Mouse (Mus musculus) heart, postnatal 0 days (tissue): ENCODE results near the gene Rexo1. TPM values are rescaled to one million over a fixed set of nuclear protein-coding genes. Genes with fewer than 3 reads are reported as not detected.

ENCODE experiments used
- ATAC-seq: fragments of 200-750 bp; cut with Nextera tagmentation; 2 replicates; pipeline ENCODE4 v1.8.0; 2017; ENCODE audit warnings: low read depth, moderate number of reproducible peaks, moderate library complexity; ENCODE audit not compliant: insufficient read depth
- DNase-seq: peaks from one replicate; pipeline ENCODE4 v3.0.0-alpha.2; 2016; ENCODE audit warnings: low spot score
- H3K27ac ChIP-seq: fragments of 300-500 bp; sonication (generic); 2 replicates; pipeline ENCODE4 v1.5.1; 2014; ENCODE audit warnings: low read depth, mild to moderate bottlenecking
- H3K27me3 ChIP-seq: fragments of 300-500 bp; sonication (generic); 2 replicates; pipeline ENCODE4 v1.6.1; 2014; ENCODE audit warnings: low read length, mixed read lengths; ENCODE audit not compliant: control insufficient read depth, insufficient read depth
- H3K36me3 ChIP-seq: fragments of 300-500 bp; sonication (generic); replicated peaks from 2 replicates; pipeline ENCODE4 v1.6.1; 2014; ENCODE audit warnings: low read length, mixed read lengths; ENCODE audit not compliant: control insufficient read depth, insufficient read depth
- H3K4me1 ChIP-seq: fragments of 300-500 bp; sonication (generic); 2 replicates; pipeline ENCODE4 v1.6.1; 2014; ENCODE audit warnings: antibody characterized with exemption; ENCODE audit not compliant: control insufficient read depth, insufficient read depth
- H3K4me2 ChIP-seq: fragments of 300-500 bp; sonication (generic); 2 replicates; pipeline ENCODE4 v1.6.1; 2014; ENCODE audit warnings: low read depth, mild to moderate bottlenecking, low read length, moderate library complexity
- H3K4me3 ChIP-seq: fragments of 300-500 bp; sonication (generic); 2 replicates; pipeline ENCODE4 v1.5.1; 2014; ENCODE audit warnings: low read depth, low read length
- H3K9ac ChIP-seq: fragments of 300-500 bp; sonication (generic); replicated peaks from 2 replicates; pipeline ENCODE4 v1.6.1; 2014; ENCODE audit warnings: low read depth, low read length, mixed read lengths
- H3K9me3 ChIP-seq: fragments of 300-500 bp; sonication (generic); replicated peaks from 2 replicates; pipeline ENCODE4 v1.6.1; 2016; ENCODE audit warnings: low read length; ENCODE audit not compliant: control insufficient read depth
- CTCF ChIP-seq: IDR thresholded peaks from 2 replicates; pipeline ENCODE4 v1.5.1; 2016; ENCODE audit warnings: antibody characterized with exemption, control low read depth, low read depth
- EP300 ChIP-seq: IDR thresholded peaks from 2 replicates; pipeline ENCODE4 v1.6.1; 2016; ENCODE audit warnings: antibody characterized with exemption, low read depth
- WGBS: fragments of 180-500 bp; shearing (Covaris S2); extraction: QIAGEN DNeasy Blood & Tissue Kit; methylation state at CpG from one replicate; pipeline ENCODE4 v1.1.7; 2014; 5-methylcytosine and 5-hydroxymethylcytosine counted together
- polyA plus RNA-seq: library from polyadenylated mRNA; unstranded; fragments of >200 nt; fragmentation: Nextera tagmentation; extraction: Ambion mirVana; gene quantifications from 2 replicates; pipeline ENCODE4 v1.2.1, GENCODE M21; 2015
- total RNA-seq: library from RNA; depleted of rRNA; stranded (reverse); fragments of >200 nt; gene quantifications from 2 replicates; pipeline ENCODE4 v1.2.3, GENCODE M21; 2014; ENCODE audit warnings: low replicate concordance; rRNA removed

Gene Rexo1
- total RNA-seq = 13.1 and 17.6 TPM in 2 replicates
- polyA plus RNA-seq = 7.6 TPM in 2 replicates

DNA sequence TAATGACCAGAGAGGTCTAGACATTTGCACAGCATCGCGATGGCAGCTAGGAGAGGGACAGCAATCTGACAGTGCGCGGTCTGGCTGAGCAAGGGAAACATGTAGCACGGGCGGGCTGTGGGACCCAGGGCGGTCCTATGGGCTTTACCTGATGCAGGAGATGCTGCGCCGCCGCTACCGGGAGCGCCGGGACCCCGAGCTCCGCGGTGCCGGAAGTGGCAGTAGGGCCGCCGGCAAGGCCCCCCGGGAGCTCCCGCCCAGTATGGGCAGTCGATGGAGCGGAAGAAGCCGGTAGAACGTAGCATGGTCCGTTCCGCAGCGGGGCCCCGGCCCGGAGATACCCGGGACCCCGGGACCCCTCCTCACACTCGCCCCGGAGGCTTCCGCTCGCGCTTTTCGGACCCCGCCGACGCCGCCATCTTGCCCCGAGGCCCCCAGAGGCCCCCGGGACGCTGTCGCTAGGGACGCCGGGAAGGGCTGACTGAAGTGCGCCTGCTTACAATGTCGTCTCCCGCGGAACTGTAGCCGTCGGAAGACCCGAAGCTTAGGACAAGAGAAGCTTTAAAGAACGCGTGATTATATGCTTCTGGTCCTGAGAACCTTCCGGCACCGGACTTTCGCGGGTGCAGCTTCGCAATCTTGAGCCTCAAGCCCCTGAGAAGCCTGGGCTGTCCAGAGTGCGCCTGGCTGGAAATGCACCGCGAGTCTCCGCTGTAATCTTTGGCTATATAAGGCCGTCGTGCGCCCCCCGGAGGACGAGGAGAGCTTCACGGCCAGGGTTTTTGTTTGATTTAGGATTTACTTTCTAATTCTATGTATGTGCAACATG is at the start of gene Rexo1:
Rexo1 (minus strand) TSS at position 445 of the 829 bp plus-strand sequence.
- H3K27ac ChIP-seq = peak within 1 kb of the TSS; percentile 89
- H3K4me3 ChIP-seq = peak within 1 kb of the TSS; percentile 93
- TF ChIP-seq CTCF (peak; percentile 77), EP300 (peak; percentile 91)
- no peaks in the 10 kb centered on the region for H3K27me3 ChIP-seq
- peaks cover 14% of the 10 kb centered on the region; the same call in 1 of the 2 replicates for H3K4me1 ChIP-seq
- DNase-seq = peak; percentile 93
- H3K36me3 ChIP-seq = no peaks in the 10 kb centered on the region
- no peaks in the 10 kb centered on the region for H3K9me3 ChIP-seq
- peak within 1 kb of the TSS; percentile 94 for H3K9ac ChIP-seq
- H3K4me2 ChIP-seq = peak within 1 kb of the TSS; percentile 79
- WGBS = under 1% methylated on average over 72 of the region's 72 CpGs
- peak; percentile 87 for ATAC-seq

DNA sequence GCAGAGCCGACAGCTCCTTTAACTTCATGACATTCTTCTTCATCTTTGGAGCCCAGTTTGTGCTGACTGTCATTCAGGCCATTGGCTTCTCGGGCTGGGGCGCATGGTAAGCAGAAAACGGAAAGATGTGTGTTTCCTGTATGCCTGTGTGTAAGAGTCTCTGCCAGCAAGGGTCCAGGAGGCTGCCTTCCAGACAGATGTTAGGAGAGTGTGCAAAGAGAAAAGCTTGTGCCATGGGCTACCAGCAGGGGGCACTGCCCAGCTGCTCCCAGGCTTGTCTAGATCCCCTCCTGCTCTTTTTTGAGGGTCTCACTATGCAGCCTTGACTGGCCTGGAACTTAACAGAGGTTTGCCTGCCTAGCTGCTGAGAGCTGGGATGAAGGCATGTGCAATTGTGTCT is 49.7 kb upstream of the Rexo1 start:
- WGBS = 54% methylated on average over 4 of the region's 4 CpGs
- no peaks in the 10 kb centered on the region for H3K27me3 ChIP-seq
- DNase-seq (peak; percentile 45), ATAC-seq (no peak)
- no peaks in the 10 kb centered on the region for H3K9me3 ChIP-seq
- no peak overlapping the region for H3K27ac ChIP-seq
- H3K9ac ChIP-seq = no peak overlapping the region
- H3K4me1 ChIP-seq = no peaks in the 10 kb centered on the region
- TF ChIP-seq CTCF (peak; percentile 74), EP300 (no peak)
- no peak overlapping the region for H3K4me2 ChIP-seq
- H3K36me3 ChIP-seq = peaks cover 64% of the 10 kb centered on the region
- no peak overlapping the region for H3K4me3 ChIP-seq

DNA sequence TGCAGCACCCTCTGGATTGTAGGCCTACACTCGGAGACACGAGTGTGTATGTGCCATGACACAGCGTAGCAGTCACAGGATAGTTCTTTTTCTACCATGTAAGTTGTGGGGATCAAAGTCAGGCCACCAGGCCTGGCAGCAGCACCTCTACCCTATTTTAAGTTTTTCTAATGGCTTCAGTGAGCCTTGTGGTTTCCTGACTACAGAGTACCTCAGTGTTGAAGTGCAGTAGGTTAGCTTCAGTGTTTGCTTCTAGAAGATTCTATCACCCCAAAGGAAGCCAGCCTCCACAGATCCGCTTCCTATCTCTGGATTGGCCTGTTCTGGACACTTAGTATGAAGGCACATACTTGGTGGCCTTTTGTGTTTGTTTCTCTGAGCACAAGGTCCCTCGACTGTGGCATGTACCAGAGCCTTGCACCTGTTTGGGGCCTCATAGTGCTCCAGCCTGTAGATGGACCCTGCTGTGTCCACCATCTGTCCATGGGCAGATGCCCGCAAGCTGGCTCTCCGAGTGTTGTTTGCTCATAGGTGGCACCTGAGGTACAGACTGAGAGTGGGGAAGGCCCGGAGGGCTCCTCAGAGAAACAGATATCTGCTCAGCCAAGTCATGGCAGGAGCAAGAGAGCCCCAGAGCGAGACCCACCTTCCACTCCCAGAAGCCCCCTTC is 48.9 kb upstream of the Rexo1 start:
- Histone ChIP-seq H3K4me2 (no peak overlapping the region), H3K27ac (no peak overlapping the region), H3K9ac (no peak overlapping the region), H3K27me3 (no peaks in the 10 kb centered on the region), H3K36me3 (peaks cover 61% of the 10 kb centered on the region), H3K4me1 (no peaks in the 10 kb centered on the region), H3K4me3 (no peak overlapping the region), H3K9me3 (no peaks in the 10 kb centered on the region)
- whole genome bisulfite sequencing = 84% methylated on average over 9 of the region's 9 CpGs
- DNase-seq (no peak), ATAC-seq (no peak)
- no peak for TF ChIP-seq CTCF
- no peak for TF ChIP-seq EP300

DNA sequence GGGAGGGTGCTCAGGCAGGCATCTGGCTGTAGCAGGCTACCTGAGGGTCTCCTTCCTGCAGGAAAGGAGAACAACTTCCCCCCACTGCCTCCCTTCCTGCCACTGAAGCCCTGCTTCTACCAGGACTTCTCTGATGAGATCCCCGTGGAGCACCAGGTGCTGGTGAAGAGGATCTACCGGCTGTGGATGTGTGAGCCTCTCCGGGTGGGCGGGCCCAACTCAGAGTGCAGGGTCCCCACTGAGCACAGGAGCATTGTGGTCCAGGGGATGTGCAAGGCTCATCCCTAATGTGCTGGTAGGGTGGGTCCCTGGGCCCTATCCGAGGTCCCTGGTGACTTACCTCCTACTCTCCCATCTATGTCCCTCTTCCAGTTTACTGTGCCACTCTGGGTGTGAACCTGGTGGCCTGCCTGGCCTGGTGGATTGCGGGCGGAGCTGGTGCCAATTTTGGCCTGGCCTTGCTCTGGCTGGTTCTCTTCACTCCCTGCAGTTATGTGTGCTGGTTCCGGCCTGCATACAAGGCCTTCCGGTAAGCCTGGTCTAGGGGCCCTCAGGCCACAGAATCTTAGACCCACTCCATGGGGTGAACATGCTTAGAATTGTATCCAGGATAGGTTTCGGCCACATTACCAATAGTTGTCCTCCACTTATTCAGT is 48.0 kb upstream of the Rexo1 start:
- no peak overlapping the region for H3K27ac ChIP-seq
- no peak for ATAC-seq
- H3K9ac ChIP-seq = no peak overlapping the region
- H3K4me1 ChIP-seq = no peaks in the 10 kb centered on the region
- TF ChIP-seq EP300 = no peak
- DNase-seq = no peak
- H3K9me3 ChIP-seq = no peaks in the 10 kb centered on the region
- H3K36me3 ChIP-seq = peaks cover 52% of the 10 kb centered on the region
- H3K4me2 ChIP-seq = no peak overlapping the region
- 87% methylated on average over 10 of the region's 10 CpGs for WGBS
- H3K27me3 ChIP-seq = no peaks in the 10 kb centered on the region
- H3K4me3 ChIP-seq = no peak overlapping the region

DNA sequence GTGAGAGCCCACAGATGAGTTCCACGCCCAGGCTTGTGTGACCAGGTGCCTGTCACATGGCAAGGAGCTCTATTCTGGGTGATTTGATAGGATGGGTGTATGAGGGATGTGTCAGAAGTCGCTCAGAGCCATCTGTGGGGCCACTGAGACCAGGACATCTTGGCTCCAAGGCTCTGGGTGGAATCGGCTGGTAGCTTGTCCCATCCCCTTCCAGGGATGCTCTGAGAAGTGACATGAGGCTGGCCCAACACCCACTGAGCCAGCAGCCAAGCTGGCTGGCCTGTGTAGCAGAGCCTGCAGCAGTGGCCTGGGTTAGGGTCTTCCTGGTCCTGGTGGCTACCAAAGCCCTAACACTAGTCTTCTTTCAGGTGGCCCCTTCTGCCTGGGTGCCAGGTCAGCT is 47.1 kb upstream of the Rexo1 start:
- 72% methylated on average over 3 of the region's 3 CpGs for WGBS
- no peak overlapping the region for H3K27ac ChIP-seq
- H3K36me3 ChIP-seq = peaks cover 44% of the 10 kb centered on the region
- H3K27me3 ChIP-seq = no peaks in the 10 kb centered on the region
- no peak overlapping the region for H3K4me3 ChIP-seq
- H3K9me3 ChIP-seq = no peaks in the 10 kb centered on the region
- TF ChIP-seq CTCF = no peak
- no peak for TF ChIP-seq EP300
- no peak overlapping the region for H3K9ac ChIP-seq
- no peak for ATAC-seq
- H3K4me1 ChIP-seq = peaks cover 8% of the 10 kb centered on the region
- DNase-seq = no peak
- no peak overlapping the region for H3K4me2 ChIP-seq
